Mouse (Mus musculus): ENCODE measurements around the gene Cacul1.
"Not testable (repeated sequence)": the region's sequence is repeated elsewhere in the genome, so short reads cannot be mapped to it uniquely, and the experiment has no call there.

The Cacul1 gene

DNA sequence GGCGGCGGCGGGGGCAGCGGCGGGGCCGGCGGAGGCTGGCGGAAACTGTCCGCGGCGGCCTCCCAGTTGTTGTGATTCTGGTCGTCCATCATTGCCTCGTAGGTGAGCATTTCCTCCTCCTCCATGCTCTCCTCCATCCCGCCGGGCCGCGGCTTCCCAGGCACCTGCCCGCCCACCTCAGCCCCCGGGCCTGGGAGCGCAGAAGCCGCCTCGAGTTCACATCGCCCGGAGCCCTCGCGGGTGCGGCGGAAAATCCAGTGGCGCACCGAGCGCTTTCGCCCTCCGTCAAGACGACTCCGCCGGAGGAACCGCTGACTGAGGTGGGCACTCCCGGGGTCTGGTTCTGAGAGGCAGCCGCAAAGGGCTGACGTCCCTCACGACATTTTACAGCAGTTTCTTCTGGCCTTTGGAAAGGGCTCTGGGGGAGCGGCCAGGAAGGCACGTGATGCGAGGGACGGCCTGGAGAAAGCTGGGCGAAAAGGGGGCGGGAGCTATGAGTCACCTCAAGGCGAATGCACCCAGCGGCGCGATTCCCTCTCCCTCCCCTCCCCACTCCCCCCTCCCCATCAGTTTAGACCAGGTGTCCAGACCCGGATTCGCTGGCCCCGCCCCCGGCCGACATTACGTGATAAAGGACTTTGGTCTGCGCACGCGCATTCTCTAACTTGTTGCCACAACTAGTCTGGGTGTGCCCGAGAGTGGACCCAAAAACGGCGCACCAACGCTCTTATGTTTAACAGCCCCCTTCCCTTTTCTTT lies at the start of gene Cacul1:
Gene Cacul1, minus strand, starts transcription at position 444 of the 758 bp plus-strand sequence.
- DNase-seq: peak; percentile 96 to 98

DNA sequence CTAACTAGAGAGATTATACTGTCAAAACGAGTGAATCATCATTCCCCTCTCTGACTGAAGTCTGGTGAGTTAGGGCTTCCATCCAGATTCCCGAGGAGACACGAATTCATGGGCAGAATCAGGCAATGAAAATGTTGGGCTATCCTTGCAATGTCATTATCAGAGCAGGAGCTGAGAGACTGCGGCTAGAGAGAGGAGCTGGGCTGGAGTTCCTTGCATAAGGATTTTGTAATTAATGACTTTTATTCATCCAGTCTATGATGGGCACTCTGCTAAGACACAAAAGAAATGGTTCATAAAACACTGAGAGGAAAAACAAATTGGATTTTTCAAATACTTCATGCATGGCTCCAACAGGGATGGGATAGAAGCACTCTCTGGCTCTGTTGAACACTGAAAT lies 38.6 kb upstream of the Cacul1 start:
- no peak for DNase-seq

DNA sequence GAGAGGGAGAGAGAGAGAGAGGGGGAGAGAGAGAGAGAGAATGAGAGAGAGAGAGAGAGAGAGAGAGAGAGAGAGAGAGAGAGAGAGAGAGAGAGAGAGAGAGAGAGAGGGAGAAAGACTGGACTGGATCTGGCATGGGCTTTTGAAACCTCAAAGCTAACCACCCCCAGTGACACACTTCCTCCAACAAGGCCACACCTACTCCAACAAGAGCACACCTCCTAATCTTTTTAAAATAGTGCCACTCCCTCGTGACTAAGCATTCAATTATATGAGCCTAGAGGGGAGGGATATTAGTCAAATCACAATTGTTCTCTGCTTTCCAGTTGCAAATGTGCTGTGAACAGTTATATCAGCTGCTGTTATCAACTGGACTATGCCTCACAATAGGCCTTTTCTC lies 36.2 kb upstream of the Cacul1 start:
- no peak for DNase-seq

DNA sequence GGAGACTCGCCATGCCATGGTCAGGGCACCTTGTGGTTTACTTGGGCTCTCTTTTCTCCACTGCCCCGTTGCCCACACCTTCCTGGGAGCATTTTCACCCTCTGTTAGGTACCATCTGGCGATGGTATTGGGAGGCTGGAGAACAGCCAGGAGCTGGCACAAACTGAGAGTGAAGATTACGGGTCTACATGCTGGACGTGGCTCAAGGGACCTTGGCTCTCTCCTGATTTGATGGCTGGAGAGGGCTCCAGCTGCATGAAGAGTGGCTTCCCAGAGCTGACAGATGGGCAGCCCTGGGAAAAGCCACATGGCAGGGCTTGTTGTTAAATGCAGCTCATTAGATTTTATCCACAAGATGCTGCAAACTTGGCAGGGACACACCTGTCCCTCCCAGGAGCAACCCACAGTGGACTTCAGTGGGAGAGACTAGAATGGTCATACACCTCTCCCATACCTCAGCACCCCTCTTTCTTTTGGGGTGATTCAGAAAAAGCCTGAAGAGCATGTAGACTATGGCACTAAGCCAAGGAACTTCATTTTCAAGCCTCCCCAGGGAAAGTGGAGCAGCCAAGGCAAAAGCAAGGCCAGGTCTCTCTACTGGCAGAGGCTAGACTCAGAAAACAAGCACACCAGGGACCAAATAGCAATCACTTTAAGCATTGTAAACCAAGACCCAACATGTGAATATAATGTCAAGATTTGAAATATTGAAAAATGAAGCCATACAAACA lies 34.8 kb upstream of the Cacul1 start:
- DNase-seq: no peak

GRCm38 (mm10) chr19:60611525-60612215 lies 30.8 kb upstream of the Cacul1 start:
- peak; percentile 31 to 39 for DNase-seq

GRCm38 (mm10) chr19:60608766-60609165 lies 27.9 kb upstream of the Cacul1 start:
- DNase-seq: peak; percentile 38 to 43

DNA sequence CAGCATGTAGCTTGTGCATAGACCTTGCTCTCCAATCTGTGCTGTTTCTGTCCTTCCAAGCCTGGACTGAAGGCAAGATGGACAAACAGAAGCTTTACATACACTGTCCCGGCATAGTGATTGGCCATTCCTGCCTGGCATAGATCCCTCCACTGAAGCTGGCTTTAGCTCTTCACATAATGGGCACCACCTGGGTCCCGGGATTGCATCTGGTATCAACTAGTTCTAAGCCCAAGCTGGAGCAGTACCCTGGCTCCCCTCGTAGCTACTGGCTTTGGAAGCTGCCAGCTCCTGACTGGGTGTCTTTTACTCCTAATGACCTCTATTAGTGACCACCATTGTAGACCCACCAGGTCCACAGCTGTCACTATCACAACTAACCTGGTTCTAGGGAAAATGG lies 22.8 kb upstream of the Cacul1 start:
- DNase-seq: no peak

GRCm38 (mm10) chr19:60602066-60602465 lies 21.2 kb upstream of the Cacul1 start:
- not testable (repeated sequence) for DNase-seq

GRCm38 (mm10) chr19:60598025-60598697 lies 17.3 kb upstream of the Cacul1 start:
- no peak for DNase-seq

GRCm38 (mm10) chr19:60589646-60590045 lies 8.8 kb upstream of the Cacul1 start:
- DNase-seq: no peak

- no peak for DNase-seq
Measured at GRCm38 (mm10) chr19:60586652-60587051, 5.8 kb upstream of the Cacul1 start.

GRCm38 (mm10) chr19:60583201-60583600 lies 2.4 kb upstream of the Cacul1 start:
- DNase-seq: no peak

- DNase-seq: no peak
Measured at GRCm38 (mm10) chr19:60581377-60582290, 809 bp upstream of the Cacul1 start.

GRCm38 (mm10) chr19:60579771-60580581 lies 849 bp downstream of the Cacul1 start:
- DNase-seq: peak; percentile 51 to 53

DNA sequence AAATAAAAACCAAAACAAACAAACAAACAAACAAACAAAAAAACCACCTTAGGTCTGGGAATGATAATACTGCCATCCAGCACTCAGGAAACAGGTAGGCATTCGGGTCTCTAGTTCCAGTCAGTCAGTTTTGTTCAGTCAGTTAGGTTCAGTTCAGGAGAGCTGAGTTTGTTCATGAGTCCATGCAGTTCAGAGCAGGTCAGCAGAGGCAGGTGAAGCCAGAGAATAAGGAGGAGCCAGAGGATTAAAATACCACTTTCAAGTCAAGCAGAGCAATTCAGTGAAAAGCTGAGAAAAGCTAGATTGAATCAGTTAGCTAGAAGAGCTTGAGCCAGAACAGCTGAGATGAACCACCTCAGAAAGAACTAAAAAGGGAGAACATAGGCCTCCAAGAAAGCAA lies 4.1 kb downstream of the Cacul1 start:
- no peak for DNase-seq

- DNase-seq: no peak
Measured at GRCm38 (mm10) chr19:60560497-60560896, 20.3 kb downstream of the Cacul1 start.

DNA sequence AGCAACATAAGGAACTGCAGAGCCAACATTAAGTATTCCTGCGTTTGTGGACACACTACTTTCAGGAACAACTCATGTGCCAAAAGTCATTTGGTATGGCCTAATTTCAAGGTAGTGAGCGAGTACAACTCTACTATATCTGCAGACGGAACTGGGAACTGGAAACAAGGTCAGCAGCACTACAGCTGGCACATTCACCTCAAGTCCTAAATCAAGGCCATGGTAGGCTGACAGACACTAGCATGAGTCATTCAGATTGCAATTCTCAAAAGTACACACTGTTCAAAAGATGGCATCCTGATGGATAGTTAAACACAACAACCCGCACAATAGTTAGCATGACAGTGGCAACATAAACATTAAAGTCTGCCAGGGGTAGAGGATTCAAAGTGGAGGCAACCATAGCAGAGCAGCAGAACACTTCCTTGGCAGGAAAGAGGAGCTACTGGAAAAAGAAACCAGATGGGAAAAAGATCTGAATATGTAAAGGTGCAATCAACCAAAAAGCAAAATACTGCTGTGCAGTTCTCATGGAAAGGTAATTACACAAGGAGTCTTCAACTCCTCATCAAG lies 25.9 kb downstream of the Cacul1 start:
- no peak for DNase-seq

GRCm38 (mm10) chr19:60553501-60553900 lies 27.3 kb downstream of the Cacul1 start:
- peak; percentile 71 to 78 for DNase-seq

- DNase-seq: peak; percentile 17 to 23
Measured at GRCm38 (mm10) chr19:60543302-60543701, 37.5 kb downstream of the Cacul1 start.

DNA sequence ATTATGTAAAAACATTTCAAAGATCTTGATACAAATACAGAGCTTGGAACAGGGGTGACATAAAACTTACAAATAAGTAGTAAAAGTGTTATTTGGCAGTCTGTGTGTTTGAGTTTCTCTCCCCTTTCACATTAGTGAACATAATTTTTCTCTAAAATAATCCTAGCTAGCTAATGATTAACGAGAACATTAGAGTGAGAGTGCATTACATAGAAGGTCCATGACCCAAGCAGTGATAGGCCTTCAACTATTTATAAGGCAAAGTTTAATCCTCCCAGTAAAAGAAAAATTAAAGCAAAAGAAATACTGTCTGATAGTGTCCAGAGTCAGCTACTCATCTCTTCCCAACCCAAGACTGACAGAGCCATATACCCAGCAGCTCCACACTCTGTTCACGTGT lies 48.9 kb downstream of the Cacul1 start:
- DNase-seq: no peak

- no peak for DNase-seq
Measured at GRCm38 (mm10) chr19:60530171-60530570, 50.7 kb downstream of the Cacul1 start.
